Mouse (Mus musculus) ES-E14 (cell line): Measurements from ENCODE around the gene Arrdc5.

Experiments used
- CHD2 ChIP-seq: IDR thresholded peaks from 2 replicates; pipeline ENCODE4 v1.6.1; 2014; ENCODE audit warnings: mild to moderate bottlenecking, low read depth, low read length, inconsistent platforms
- HCFC1 ChIP-seq: IDR thresholded peaks from 2 replicates; pipeline ENCODE4 v1.6.1; 2012; ENCODE audit warnings: low read length, inconsistent platforms, borderline replicate concordance; ENCODE audit not compliant: insufficient read depth
- ZC3H11A ChIP-seq: IDR thresholded peaks from 2 replicates; pipeline ENCODE4 v1.6.1; 2012; ENCODE audit warnings: low read depth, mild to moderate bottlenecking, inconsistent platforms, low read length, borderline replicate concordance
- ZNF384 ChIP-seq: IDR thresholded peaks from 2 replicates; pipeline ENCODE4 v1.6.1; 2012; ENCODE audit warnings: low read depth, low read length, inconsistent platforms

GRCm38 (mm10) chr17:56278340-56278739, 21.7 kb downstream of the Arrdc5 start:
- TF ChIP-seq CHD2 (no peak), ZC3H11A (no peak), ZNF384 (no peak), HCFC1 (no peak)
